Mouse (Mus musculus): ENCODE results near the gene Vstm5.

DNA sequence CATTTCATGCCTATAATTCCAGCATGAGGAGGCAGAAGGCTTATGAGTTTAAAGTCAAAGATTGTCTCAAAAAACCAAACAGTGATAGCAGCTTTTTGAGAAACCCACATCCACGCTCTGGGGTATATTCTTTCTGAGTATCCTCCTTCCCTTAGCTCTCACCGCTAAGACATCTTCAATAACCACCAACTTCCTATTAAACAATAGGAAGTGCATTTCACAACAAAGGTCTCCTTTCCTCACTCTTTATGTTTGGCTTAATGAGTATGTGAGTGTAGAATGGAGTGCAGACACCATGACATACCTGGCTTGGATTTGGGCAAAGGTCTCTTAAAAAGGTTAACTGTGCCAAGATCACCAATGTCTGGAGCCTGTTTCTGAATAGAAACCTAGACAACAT is 35.1 kb downstream of the Vstm5 start:
- TF ChIP-seq CTCF (IDR thresholded peaks at IDR 0.05; ENCODE audit: borderline replicate concordance, insufficient read depth, low read depth, low read length), result no peak
- TF ChIP-seq POLR2A (IDR thresholded peaks at IDR 0.05; ENCODE audit: borderline replicate concordance, insufficient read depth, low read length), result no peak

Measured in cerebellum, adult 2 months (tissue).